Mouse (Mus musculus) spleen, adult 2 months (tissue): Measurements from ENCODE around the gene Tulp4.

ENCODE experiments used
- CTCF ChIP-seq: fragments of 200-500 bp; IDR thresholded peaks from 2 replicates; pipeline ENCODE4 v1.5.1; 2011; ENCODE audit warnings: mild to moderate bottlenecking, inconsistent platforms; ENCODE audit not compliant: insufficient read depth, insufficient read length, insufficient replicate concordance; ENCODE audit errors: extremely low read depth
- POLR2A ChIP-seq: fragments of 200-500 bp; IDR thresholded peaks from 2 replicates; pipeline ENCODE4 v1.6.1; 2011; ENCODE audit warnings: low read depth, low read length, inconsistent platforms

DNA sequence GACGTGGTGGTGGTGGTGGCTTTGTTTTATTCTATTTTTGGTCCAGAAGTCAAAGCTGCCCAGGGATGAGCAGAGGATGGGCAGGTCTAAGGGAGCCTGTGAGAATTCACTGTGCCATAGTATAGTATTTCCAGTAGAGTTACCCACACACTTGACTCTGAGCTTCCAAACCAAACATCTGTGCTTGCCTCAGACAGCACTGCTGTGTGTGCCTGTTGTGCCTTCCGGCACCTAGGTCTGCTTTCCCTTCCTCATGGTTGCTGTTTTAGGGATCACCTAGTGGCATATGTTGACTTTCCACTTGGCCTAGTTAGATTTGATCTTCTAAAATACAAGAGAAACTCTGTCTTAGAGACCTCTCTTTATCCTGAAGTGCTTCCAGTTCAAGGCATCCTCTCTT, 39.0 kb downstream of the Tulp4 start:
- no peak for TF ChIP-seq CTCF
- no peak for TF ChIP-seq POLR2A
